Mouse (Mus musculus) erythroid progenitor cell, adult 5-6 weeks (primary cell): ENCODE data around the gene Gm45717. TPM values are rescaled to one million over a fixed set of nuclear protein-coding genes. Genes with fewer than 3 reads are reported as not detected.
"Not testable (repeated sequence)": the region's sequence is repeated elsewhere in the genome, so short reads cannot be mapped to it uniquely, and the experiment has no call there.

Experiments used
- ATAC-seq: replicated peaks from 2 replicates; pipeline ENCODE4 v1.8.0; 2016; ENCODE audit warnings: moderate number of reproducible peaks, mild to moderate bottlenecking, moderate TSS enrichment, inconsistent platforms; ENCODE audit not compliant: poor library complexity, low FRiP score, severe bottlenecking
- total RNA-seq, 2 experiments: library from RNA; stranded (forward) in 1 of 2; stranded (reverse) in 1 of 2; fragments of 150-400 nt in 1 of 2; fragments of 186-747, 209-891 nt in 1 of 2; gene quantifications; 2 replicates each; pipeline versions ENCODE4 v1.2.3 to v1.2.4; 2015 to 2017; ENCODE audit warnings: low replicate concordance in 2 of 2

Gene Gm45717
- total RNA-seq (2015; ENCODE audit: low replicate concordance), result not detected in 2 replicates
- not detected in 2 replicates for total RNA-seq (2017; ENCODE audit: low replicate concordance)

DNA sequence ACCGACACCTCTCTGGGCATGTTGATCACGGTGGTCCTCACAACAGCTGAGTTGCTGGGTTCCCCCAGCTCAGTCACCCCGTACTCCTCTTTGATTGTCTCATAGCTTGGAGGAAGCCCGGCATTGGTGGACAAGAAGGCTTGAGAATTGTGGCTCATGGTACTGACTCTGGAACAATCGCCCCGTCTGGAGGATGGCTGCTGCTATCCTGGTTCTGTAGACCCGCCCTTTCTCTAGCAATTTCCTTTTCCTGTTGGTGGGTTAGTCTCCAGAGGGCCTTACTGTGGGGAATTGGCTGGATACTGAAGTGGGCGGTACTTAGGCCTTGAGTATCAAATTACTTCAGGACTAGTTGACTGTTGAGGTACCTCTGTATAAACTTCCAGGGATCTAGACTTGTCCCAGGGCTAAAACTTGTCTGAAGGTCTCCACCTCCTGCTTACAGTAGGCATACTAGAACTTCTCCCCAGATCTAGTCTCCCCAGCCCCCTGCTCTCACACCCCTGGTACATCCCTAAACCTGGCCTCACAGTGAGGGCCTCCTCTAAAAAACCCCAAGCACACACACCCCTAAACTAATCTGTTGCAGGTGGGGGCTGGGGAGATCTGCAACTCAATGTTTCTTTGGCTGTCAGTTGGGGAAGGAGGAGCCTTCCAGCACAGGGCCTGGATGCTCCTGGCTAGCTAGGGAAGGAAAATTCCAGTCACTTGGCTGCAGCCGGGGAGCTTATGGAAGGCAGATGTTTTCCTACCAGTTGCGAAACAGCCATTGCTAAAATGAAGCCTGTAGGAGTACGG, at the start of gene Gm45717, which contains the start of gene Ifitm2:
TSS of gene Gm45717 (minus strand) at position 180 of the 798 bp plus-strand sequence.
TSS of gene Ifitm2 (minus strand) at position 230 of the 798 bp plus-strand sequence.
- no peak for ATAC-seq

DNA sequence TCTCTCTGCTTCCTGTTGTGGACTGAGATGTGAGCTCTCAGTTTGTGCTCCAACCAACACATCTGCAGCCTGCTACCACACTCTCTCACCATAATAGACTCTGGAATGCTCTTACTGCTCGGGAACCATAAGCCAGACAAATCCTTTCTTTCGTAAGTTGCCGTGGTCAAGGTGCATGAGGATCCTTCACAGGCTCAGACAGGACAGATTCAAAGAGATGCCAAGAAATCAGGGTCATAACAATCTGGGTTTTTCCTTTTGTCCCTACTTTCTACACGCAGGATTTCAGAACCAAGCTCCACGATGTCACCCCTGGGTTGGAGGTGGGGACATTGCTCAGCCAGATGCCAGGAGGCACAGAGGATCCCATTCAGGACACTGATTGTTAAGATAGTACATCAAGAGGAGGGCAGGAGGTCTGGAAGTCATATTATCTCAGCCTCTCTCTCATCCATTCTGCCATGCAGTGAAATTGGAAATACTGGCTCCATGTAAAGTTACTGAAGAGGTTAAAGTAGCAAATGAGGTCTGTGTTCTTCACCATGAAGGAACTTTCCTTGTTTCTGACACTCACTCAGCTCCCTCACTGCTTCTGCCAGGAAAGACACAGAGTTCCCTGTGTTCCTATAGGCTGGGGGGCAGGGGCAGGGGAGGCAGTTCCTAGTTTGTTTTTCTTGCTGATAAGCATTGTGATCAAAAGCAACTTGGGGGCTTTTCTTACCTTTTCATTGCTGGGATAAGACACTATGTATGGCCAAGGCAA, 47.7 kb upstream of the Gm45717 start:
- no peak for ATAC-seq

DNA sequence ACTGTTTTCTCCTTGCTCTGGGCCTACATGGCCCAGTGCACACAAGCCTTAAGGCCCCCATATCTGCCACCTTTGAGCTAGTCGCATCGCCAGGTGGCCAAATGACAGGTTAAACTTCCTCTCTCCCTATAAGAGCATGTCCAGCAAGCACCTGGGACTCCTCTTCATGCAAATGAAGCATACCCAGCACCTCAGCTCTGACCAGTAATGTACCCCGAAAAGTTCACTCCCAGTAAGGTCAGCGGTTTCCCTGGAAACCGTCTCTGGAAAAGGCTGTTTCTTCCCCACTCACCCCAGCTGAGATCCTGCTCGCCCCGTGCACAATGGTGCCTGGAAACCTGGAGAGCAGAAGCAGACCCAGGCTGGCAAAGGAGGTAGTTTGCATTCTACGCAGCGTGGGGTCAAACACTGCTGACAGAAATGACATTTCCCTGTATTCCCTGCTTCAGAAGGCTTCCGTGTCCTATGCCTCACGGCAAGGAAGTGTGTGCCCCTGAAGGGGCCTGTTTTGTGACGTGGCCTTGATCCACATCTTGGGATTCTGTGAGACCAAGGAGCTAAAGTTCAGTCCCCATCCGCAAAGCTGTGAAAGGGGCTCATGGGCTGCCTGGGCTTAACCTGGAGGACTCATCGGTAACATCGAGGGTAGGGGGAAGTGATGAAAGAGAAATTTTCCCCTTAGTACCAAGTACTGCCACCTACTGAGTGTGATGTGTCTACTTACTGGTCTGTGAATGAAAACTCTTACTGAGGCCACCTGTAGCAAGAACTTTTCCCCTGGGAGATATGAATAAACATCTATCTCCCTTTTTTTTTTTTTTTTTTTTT, 45.4 kb upstream of the Gm45717 start:
- no peak for ATAC-seq

DNA sequence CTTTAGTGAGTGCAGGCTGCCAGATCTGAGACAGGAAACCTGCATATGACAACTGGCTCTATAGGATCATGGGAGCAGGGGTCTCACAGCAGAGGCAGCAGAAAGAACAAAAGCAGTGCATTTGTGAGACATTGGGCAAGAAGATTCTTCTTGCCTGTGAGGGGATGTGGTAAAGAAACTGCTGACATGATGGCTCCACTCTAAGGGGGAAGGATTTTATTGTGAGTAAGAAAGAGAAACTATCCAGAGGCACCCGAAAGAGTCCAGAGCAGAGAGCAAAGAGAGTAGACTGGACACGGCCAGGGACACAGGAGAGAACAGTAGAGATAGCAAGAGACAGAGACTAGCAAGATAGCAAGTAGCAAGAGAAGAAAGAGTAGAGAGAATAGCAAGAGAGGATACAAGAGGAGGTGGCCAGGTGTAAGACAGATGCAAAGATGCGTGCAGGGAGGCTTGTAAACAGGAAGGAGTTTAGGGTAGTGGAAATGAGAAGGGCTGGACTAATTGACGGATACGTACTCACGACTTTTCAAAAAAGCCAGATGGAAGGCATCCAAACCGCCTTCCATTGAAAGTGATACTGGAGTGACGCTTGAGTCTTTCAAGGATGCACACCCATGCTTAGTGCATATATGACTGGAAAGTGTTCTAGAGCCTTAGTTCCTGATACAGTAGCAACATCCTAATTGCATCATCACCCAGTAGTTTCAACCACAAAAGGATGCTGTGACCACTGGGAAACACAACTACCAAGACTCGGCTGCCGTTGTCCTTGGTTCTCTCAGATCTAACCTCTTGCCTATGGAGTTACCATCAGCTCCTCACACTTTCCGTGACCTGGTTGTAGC, 43.3 kb upstream of the Gm45717 start:
- ATAC-seq, result no peak

DNA sequence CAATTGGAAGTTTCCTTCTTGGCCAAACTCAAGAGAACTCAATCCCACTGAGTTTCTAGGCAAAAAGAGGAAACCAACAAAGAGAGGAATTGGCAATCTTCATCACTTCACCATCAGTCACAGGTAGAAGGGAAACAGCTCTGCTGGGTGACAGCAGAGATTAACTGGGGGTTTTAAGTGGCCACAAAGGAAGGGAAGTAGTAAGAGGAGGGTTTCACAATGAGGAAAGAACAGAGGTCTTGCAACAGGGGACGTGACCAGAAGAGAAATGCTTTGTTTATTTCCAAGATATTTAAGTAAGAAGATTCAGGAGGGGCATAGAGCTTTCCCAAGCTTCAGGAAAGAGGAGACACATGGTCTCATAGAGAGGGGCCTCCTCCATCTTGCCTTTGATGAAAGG, 42.1 kb upstream of the Gm45717 start:
- ATAC-seq, result no peak

DNA sequence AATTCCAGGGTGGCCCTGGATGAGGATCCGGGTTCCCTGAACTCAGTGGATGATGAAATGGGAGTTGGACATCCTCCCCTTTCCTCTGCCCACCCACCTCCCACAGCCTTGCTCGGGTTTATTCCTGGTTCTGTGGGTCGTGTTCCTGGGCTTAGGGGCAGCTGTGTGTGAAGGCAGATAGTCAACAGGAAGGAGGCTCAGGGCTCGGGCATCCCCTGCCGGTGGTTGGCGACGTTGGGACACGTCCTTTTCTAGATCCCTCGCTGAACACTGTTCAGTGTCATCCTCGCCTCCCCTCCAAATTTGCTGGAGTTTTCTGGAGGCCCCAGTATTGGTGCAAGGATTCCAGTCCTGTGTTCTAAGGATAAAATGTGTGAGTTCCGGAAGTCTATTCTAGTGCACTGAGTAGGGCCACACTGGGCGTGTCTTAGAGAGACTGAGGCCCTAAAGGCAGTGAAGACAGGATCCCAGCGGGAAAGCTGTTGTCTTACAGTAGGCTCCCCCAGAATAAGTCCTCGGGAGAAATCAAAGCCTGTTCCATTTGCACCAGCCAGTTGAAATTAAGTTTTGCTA, 35.5 kb upstream of the Gm45717 start:
- no peak for ATAC-seq

DNA sequence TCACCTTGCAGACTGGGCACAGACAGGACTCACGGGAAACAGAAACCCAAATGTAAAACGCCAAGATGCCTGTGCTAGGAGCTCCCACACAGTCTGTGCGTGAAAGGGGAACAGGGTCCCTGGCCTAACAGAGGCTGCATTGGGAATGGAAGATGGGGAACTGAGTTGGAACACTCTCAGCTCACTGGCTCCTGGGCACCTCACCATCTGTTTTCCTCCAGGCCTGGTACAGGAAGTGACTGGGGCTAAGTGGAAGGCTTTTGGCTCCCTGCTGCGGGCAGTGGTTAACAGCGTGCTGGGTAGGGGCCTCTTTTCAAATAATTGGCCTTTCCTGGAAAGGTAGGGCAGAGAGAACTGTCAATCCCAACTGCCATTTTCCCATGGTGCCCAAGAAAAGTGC, 34.9 kb upstream of the Gm45717 start:
- no peak for ATAC-seq

DNA sequence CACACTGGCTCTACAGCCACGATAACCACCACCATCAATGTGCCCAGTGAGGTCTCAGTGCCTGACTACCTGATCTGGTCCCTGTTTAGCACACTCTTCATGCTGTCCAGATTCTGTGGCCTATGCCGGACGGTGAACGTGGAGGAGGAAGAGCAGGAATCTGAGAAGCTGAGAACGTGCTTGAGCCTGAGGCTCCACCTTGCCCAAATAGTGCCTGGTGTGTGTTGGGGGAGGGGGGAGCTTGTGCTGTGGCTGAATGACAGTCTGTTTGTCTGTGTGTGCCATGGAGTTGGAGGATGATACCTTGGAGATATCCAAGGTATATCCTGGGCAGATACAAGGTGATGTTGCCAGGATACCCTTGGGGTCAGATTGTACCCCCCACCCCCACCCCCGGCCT, 34.4 kb upstream of the Gm45717 start:
- ATAC-seq, result no peak

DNA sequence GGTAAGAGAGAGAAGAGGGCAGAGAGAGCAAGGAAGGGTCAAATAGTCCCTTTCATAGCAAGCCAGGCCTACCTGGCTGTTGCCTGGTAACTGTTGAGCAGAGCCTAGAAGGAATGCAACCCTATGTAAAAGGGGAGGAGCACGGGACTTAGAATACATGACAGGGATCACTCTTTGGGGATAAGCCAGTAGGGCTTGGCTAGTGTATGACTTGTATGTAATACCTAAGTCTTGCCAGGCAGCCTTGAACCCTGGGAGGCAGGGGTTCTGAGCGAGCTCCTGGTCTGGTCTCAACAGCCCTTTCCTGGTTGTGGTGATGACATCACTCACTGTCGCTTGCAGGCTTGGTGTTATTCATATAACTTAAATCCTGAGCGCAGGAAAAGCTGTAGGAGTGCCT, 33.3 kb upstream of the Gm45717 start:
- ATAC-seq, result no peak

DNA sequence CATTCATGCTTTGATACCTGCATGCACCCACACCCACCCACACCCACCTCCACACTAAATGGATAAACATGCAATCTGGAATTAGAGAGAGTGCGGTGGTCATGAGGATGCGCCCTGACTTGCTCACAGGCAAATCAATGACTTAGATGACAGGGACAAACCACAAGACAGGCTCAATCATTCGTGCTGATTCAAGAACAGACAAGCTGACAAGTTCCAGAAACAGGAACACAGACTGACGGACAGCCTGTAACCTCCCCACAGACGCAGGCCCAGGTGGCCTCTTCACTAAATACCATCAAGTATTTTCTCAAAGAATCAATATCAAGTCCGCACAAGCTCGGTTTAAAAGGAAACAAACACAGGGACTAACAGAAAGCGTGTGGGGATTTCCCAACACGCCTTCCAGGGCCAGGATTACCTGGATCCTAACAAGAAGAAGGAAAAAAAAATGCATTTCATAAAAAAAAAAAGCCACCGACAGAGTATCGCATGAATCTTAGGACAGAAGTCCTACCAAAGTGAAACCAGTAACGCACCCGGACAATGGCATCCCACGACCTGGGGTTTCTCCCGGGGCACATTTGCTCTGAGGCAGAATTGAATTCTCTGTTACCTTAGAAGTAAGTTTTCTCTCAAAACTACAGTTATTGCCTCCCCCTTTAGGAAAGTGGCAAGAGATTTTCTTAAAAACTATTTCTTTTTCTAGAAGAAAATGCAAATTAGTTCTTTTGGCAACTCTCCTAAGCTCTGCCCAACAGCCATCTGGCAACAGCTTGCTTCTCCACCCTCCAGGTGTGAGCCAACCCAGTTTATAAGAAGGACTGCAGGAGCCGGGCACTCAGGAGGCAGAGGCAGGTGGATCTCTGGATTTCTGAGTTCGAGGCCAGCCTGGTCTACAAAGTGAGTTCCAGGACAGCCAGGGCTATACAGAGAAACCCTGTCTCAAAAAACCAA, 31.7 kb upstream of the Gm45717 start:
- ATAC-seq, result no peak

DNA sequence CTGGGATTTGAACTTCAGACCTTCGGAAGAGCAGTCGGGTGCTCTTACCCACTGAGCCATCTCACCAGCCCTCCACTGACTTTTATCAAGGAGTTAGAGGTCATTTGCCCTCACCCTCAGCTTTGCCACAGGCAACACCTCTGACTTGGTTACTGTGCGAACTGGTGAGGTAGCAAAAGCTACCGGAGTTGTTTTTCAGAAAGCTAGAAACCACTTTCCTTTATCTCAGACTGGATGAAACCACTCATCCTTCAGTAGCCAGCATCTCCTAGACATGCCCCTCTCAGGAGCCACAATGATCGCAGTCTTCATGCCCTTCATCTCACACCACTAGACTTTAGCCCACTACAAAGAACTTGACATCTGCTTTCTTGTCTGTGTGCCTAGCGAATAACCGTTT, 27.2 kb upstream of the Gm45717 start:
- no peak for ATAC-seq

DNA sequence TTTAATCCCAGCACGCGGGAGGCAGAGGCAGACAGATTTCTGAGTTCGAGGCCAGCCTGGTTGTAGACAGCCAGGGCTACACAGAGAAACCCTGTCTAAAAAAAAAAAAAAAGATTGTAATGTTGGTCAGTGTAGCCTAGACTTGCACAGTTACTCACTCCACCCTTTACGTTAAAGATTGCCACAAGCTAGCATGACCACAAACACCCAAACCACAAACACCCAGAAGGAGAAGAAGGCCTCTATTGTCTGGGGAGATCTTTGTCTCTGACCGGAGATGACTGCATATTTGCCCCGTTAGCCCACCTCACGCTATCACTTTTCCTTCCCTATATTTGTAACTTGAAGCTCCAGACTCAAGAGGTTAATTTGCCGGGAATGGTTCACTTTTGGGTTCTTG, 26.0 kb upstream of the Gm45717 start:
- no peak for ATAC-seq

DNA sequence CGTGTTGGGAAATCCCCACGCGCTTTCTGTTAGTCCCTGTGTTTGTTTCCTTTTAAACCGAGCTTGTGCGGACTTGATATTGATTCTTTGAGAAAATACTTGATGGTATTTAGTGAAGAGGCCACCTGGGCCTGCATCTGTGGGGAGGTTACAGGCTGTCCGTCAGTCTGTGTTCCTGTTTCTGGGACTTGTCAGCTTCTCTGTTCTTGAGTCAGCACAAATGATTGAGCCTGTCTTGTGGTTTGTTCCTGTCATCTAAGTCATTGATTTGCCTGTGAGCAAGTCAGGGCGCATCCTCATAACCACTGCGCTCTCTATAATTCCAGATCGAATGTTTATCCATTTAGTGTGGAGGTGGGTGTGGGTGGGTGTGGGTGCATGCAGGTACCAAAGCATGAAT, 21.0 kb upstream of the Gm45717 start:
- ATAC-seq, result not testable (repeated sequence)

DNA sequence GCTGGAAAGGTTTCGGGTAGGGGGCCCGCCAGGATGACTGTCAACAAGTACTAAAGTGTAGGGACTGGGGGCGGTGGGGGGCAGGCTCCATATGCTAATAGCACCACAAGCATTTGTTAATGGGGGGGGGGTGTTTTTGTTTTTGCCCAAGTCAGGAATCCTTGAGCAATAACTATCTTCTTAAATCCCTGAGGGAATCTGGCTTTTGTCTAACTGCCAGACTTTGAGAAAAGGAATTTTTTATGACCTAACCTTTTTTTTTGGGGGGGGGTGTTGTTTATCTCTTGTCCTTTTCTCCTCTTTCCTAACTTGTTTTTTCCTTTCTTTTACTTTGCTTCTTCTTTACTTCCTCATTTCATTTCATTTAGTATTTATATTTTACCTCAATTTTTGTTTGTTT, 19.7 kb upstream of the Gm45717 start:
- ATAC-seq, result no peak

DNA sequence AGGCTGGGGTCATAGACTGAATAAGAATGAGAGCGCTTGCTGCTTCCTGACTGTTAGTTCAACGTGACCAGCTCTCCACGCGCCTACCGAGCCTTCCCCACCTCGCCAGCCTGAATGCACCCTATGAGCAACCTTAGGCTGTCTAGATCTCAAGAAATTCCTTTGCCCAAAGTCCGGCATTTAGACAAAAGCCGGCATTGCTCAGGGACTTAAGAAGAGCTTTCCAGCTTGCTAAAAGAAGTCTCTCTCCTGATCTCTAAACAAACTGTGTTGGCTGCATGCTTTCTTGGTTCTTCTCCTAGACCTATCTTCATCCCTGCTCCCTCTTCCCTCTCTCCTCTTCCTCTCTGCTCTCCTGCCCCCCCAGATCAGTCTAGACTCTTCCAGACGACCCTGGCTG, 19.2 kb upstream of the Gm45717 start:
- no peak for ATAC-seq

DNA sequence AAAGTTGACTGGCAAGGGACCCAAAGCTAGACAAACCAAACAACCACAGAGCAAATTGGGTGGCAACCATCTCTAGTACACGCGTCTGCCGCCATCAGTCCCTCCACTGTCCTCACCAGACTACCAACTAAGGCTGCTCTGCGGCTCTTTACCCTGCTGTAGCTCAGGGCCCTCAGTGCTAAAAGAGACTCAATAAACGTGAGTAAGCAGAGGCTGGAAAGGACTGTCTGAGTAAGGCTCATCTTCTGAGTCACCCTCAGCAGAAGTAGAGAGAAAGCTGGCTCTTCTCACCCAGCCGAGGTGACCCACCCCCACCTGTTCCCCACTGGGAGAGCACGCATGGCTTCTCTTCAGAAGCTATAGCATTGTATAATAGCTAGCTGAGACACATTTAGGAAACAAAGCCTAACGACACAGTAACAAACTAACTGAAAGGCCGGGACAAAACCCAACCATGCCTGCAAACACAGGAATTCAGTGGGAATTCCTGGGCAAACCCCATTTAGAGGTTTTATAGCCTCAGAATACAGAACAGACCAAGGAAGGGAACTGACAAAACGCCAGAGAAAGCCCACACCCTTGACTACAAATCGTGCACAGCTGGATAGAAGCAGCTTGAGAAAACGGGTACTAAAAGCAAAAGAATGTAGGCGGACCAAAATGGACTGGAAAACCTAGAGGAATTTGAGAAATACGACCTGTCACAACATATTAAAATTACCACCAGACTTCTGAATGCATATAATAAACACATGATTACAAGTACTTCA, 17.8 kb upstream of the Gm45717 start:
- ATAC-seq, result no peak

DNA sequence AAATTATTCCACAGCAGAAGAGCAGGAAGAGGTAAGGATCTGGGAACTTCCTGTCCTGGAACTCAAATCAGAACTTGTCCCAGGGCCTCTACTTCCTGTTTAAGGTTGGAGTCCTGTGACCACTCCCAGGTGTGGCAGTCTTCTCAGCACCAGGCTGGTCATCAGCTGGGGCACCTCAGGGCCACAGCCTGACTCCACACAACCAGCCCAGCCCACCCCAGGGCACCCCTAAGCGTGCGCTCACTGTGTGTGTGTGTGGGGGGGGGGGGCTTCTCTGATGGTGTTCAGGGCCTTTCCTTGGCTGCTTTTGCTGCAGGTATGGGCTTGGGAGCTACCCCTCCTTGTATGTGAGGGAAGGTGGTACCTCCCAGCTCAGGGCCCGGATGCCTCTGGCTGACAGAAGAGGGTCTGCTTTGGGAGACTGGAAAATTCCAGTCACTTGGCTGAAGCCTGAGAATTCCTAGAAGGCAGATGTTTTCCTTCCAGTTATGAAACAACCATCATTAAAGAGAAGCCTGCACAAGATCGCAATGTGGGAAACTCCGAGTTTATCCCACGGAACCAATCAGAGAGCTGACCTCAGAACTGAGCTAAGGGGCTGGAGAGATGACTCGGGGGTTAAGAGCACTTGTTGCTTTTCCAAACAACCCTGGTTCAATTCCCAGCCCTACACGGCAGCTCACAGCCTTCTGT, 15.9 kb upstream of the Gm45717 start:
- ATAC-seq, result 0 out of 2 replicates have a peak, but pooled peaks have one; percentile 25
